Mouse (Mus musculus) CH12.LX (cell line): ENCODE results near the gene Pop4. TPM values are rescaled to one million over a fixed set of nuclear protein-coding genes. Genes with fewer than 3 reads are reported as not detected.

Experiments used
- DNase-seq: peaks from one replicate; pipeline ENCODE4 v3.0.0-alpha.2; 2013; ENCODE audit errors: extremely low read depth
- H3K27ac ChIP-seq: 2 replicates; pipeline ENCODE4 v1.5.1; 2012; ENCODE audit warnings: low read depth, mild to moderate bottlenecking, control low read depth, moderate library complexity; ENCODE audit not compliant: insufficient read depth
- H3K27me3 ChIP-seq: replicated peaks from 2 replicates; pipeline ENCODE3; 2012; ENCODE audit warnings: inconsistent platforms
- H3K36me3 ChIP-seq, 2 experiments: replicated peaks in 1 of 2; 2 replicates each; pipeline versions ENCODE3 to v1.6.1; 2012; ENCODE audit warnings: inconsistent platforms in 1 of 2, low read length in 1 of 2, mild to moderate bottlenecking in 1 of 2, mixed read lengths in 1 of 2, moderate library complexity in 1 of 2; ENCODE audit not compliant: control insufficient read depth in 1 of 2, insufficient read depth in 1 of 2
- H3K4me1 ChIP-seq, 2 experiments: 2 replicates each; pipeline ENCODE4 v1.6.1; 2012; ENCODE audit warnings: inconsistent platforms in 1 of 2, moderate library complexity in 1 of 2; ENCODE audit not compliant: insufficient read depth in 2 of 2, control insufficient read depth in 1 of 2
- H3K4me2 ChIP-seq: 2 replicates; pipeline ENCODE4 v1.6.1; 2012; ENCODE audit warnings: low read depth, mild to moderate bottlenecking, control low read depth; ENCODE audit not compliant: poor library complexity, insufficient read depth, severe bottlenecking
- H3K4me3 ChIP-seq, 3 experiments: fragments of 150-350 bp in 1 of 3; sonication (generic) in 1 of 3; replicated peaks in 1 of 3; 2 replicates each; pipeline versions ENCODE3 to v1.5.1; 2011 to 2012; ENCODE audit warnings: low read depth in 2 of 3, low read length in 2 of 3, mild to moderate bottlenecking in 2 of 3, moderate library complexity in 2 of 3, control low read depth in 1 of 3, improper control_type of control experiment in 1 of 3, inconsistent platforms in 1 of 3, mixed read lengths in 1 of 3; ENCODE audit not compliant: poor library complexity in 1 of 3
- H3K79me2 ChIP-seq: replicated peaks from 2 replicates; pipeline ENCODE4 v1.6.1; 2012; ENCODE audit warnings: mild to moderate bottlenecking, moderate library complexity; ENCODE audit not compliant: control insufficient read depth, poor library complexity, insufficient read depth, severe bottlenecking; ENCODE audit errors: extremely low read depth
- H3K9ac ChIP-seq: 2 replicates; pipeline ENCODE4 v1.6.1; 2012; ENCODE audit warnings: low read depth, mild to moderate bottlenecking, control low read depth, moderate library complexity; ENCODE audit not compliant: insufficient read depth
- H3K9me3 ChIP-seq: replicated peaks from 2 replicates; pipeline ENCODE3; 2012; ENCODE audit warnings: low read length, inconsistent platforms, mixed read lengths
- BHLHE40 ChIP-seq: IDR thresholded peaks from 2 replicates; pipeline ENCODE4 v1.6.1; 2011; ENCODE audit warnings: mild to moderate bottlenecking, low read depth, low read length, improper control_type of control experiment
- CHD1 ChIP-seq: IDR thresholded peaks from 2 replicates; pipeline ENCODE4 v1.6.1; 2012; ENCODE audit warnings: low read depth, low read length, improper control_type of control experiment, inconsistent platforms
- CHD2 ChIP-seq: IDR thresholded peaks from 2 replicates; pipeline ENCODE4 v1.6.1; 2011; ENCODE audit warnings: low read length, improper control_type of control experiment
- CTCF ChIP-seq, 2 experiments: IDR thresholded peaks in 1 of 2; conservative IDR thresholded peaks in 1 of 2; 2 replicates each; pipeline ENCODE4 v1.5.1; 2011 to 2012; ENCODE audit warnings: low read depth in 2 of 2, low read length in 2 of 2, improper control_type of control experiment in 1 of 2, inconsistent platforms in 1 of 2, mild to moderate bottlenecking in 1 of 2, moderate library complexity in 1 of 2
- E2F4 ChIP-seq: IDR thresholded peaks from 2 replicates; pipeline ENCODE4 v1.6.1; 2011; ENCODE audit warnings: low read depth, low read length, improper control_type of control experiment; ENCODE audit not compliant: insufficient replicate concordance
- ELF1 ChIP-seq: IDR thresholded peaks from 2 replicates; pipeline ENCODE4 v1.6.1; 2014; ENCODE audit warnings: low read depth, mild to moderate bottlenecking, inconsistent platforms, low read length, improper control_type of control experiment
- EP300 ChIP-seq: IDR thresholded peaks from 2 replicates; pipeline ENCODE4 v1.6.1; 2011; ENCODE audit warnings: low read length, improper control_type of control experiment
- ETS1 ChIP-seq: conservative IDR thresholded peaks from 2 replicates; pipeline ENCODE4 v1.6.1; 2012; ENCODE audit warnings: low read depth, mild to moderate bottlenecking, inconsistent platforms, low read length, improper control_type of control experiment, moderate library complexity
- GABPA ChIP-seq: IDR thresholded peaks from 2 replicates; pipeline ENCODE4 v1.6.1; 2012; ENCODE audit warnings: low read depth, low read length, improper control_type of control experiment, inconsistent platforms; ENCODE audit not compliant: insufficient replicate concordance
- HCFC1 ChIP-seq: IDR thresholded peaks from 2 replicates; pipeline ENCODE4 v1.6.1; 2012; ENCODE audit warnings: low read depth, mild to moderate bottlenecking, inconsistent platforms, low read length, improper control_type of control experiment
- IRF4 ChIP-seq: IDR thresholded peaks from 2 replicates; pipeline ENCODE4 v1.6.1; 2014; ENCODE audit warnings: low read depth, mild to moderate bottlenecking, inconsistent platforms, low read length, improper control_type of control experiment
- JUN ChIP-seq: IDR thresholded peaks from 2 replicates; pipeline ENCODE4 v1.6.1; 2011; ENCODE audit warnings: low read depth, mild to moderate bottlenecking, low read length, improper control_type of control experiment, moderate library complexity; ENCODE audit not compliant: insufficient read depth
- JUND ChIP-seq: conservative IDR thresholded peaks from 2 replicates; pipeline ENCODE4 v1.6.1; 2011; ENCODE audit warnings: low read depth, low read length, improper control_type of control experiment
- KAT2A ChIP-seq: IDR thresholded peaks from 2 replicates; pipeline ENCODE4 v1.6.1; 2012; ENCODE audit warnings: low read length, improper control_type of control experiment, inconsistent platforms; ENCODE audit not compliant: insufficient replicate concordance
- MAFK ChIP-seq: IDR thresholded peaks from 2 replicates; pipeline ENCODE4 v1.6.1; 2011; ENCODE audit warnings: low read length, improper control_type of control experiment; ENCODE audit not compliant: insufficient replicate concordance
- MAX ChIP-seq: IDR thresholded peaks from 2 replicates; pipeline ENCODE4 v1.6.1; 2011; ENCODE audit warnings: low read length, improper control_type of control experiment
- MAZ ChIP-seq: IDR thresholded peaks from 2 replicates; pipeline ENCODE4 v1.6.1; 2012; ENCODE audit warnings: low read depth, mild to moderate bottlenecking, inconsistent platforms, low read length, improper control_type of control experiment, moderate library complexity
- MEF2A ChIP-seq: IDR thresholded peaks from 2 replicates; pipeline ENCODE4 v1.6.1; 2014; ENCODE audit warnings: low read depth, mild to moderate bottlenecking, inconsistent platforms, low read length, improper control_type of control experiment, borderline replicate concordance
- MXI1 ChIP-seq: IDR thresholded peaks from 2 replicates; pipeline ENCODE4 v1.6.1; 2011; ENCODE audit warnings: mild to moderate bottlenecking, low read depth, low read length, improper control_type of control experiment
- MYC ChIP-seq: IDR thresholded peaks from 2 replicates; pipeline ENCODE4 v1.6.1; 2011; ENCODE audit warnings: low read depth, mild to moderate bottlenecking, improper control_type of control experiment, low read length
- NELFE ChIP-seq: IDR thresholded peaks from 2 replicates; pipeline ENCODE4 v1.6.1; 2011; ENCODE audit warnings: low read depth, low read length, improper control_type of control experiment
- NRF1 ChIP-seq: IDR thresholded peaks from 2 replicates; pipeline ENCODE4 v1.6.1; 2014; ENCODE audit warnings: low read depth, mild to moderate bottlenecking, inconsistent platforms, low read length, improper control_type of control experiment, moderate library complexity
- PAX5 ChIP-seq: IDR thresholded peaks from 2 replicates; pipeline ENCODE4 v1.6.1; 2012; ENCODE audit warnings: low read length, inconsistent platforms, mixed read lengths
- POLR2A ChIP-seq: IDR thresholded peaks from 2 replicates; pipeline ENCODE4 v1.6.1; 2011; ENCODE audit warnings: low read depth, mild to moderate bottlenecking, improper control_type of control experiment, low read length
- POLR2AphosphoS2 ChIP-seq: IDR thresholded peaks from 2 replicates; pipeline ENCODE4 v1.6.1; 2011; ENCODE audit warnings: low read depth, low read length, improper control_type of control experiment
- RAD21 ChIP-seq: IDR thresholded peaks from 2 replicates; pipeline ENCODE4 v1.6.1; 2011; ENCODE audit warnings: low read depth, mild to moderate bottlenecking, low read length, improper control_type of control experiment, moderate library complexity
- RCOR1 ChIP-seq: conservative IDR thresholded peaks from 2 replicates; pipeline ENCODE4 v1.6.1; 2012; ENCODE audit warnings: low read depth, mild to moderate bottlenecking, inconsistent platforms, low read length, improper control_type of control experiment
- SIN3A ChIP-seq: IDR thresholded peaks from 2 replicates; pipeline ENCODE4 v1.6.1; 2012; ENCODE audit warnings: low read length, improper control_type of control experiment, inconsistent platforms
- SMC3 ChIP-seq: IDR thresholded peaks from 2 replicates; pipeline ENCODE4 v1.6.1; 2011; ENCODE audit warnings: low read depth, low read length, improper control_type of control experiment
- TBP ChIP-seq: conservative IDR thresholded peaks from 2 replicates; pipeline ENCODE4 v1.6.1; 2011; ENCODE audit warnings: low read depth, low read length, improper control_type of control experiment
- TCF12 ChIP-seq: IDR thresholded peaks from 2 replicates; pipeline ENCODE4 v1.6.1; 2014; ENCODE audit warnings: low read depth, mild to moderate bottlenecking, inconsistent platforms, low read length, improper control_type of control experiment
- UBTF ChIP-seq: IDR thresholded peaks from 2 replicates; pipeline ENCODE4 v1.6.1; 2012; ENCODE audit warnings: low read depth, mild to moderate bottlenecking, inconsistent platforms, low read length, improper control_type of control experiment, moderate library complexity
- USF1 ChIP-seq: IDR thresholded peaks from 2 replicates; pipeline ENCODE4 v1.6.1; 2014; ENCODE audit warnings: low read depth, mild to moderate bottlenecking, inconsistent platforms, low read length, improper control_type of control experiment
- USF2 ChIP-seq: conservative IDR thresholded peaks from 2 replicates; pipeline ENCODE4 v1.6.1; 2011; ENCODE audit warnings: low read depth, low read length, improper control_type of control experiment
- ZC3H11A ChIP-seq: IDR thresholded peaks from 2 replicates; pipeline ENCODE4 v1.6.1; 2012; ENCODE audit warnings: low read depth, mild to moderate bottlenecking, inconsistent platforms, low read length, improper control_type of control experiment
- ZKSCAN1 ChIP-seq: IDR thresholded peaks from 2 replicates; pipeline ENCODE4 v1.6.1; 2012; ENCODE audit warnings: low read depth, inconsistent platforms, low read length, improper control_type of control experiment, borderline replicate concordance
- ZMIZ1 ChIP-seq: IDR thresholded peaks from 2 replicates; pipeline ENCODE4 v1.6.1; 2012; ENCODE audit warnings: low read depth, mild to moderate bottlenecking, inconsistent platforms, low read length, improper control_type of control experiment
- ZNF384 ChIP-seq: IDR thresholded peaks from 2 replicates; pipeline ENCODE4 v1.6.1; 2012; ENCODE audit warnings: low read depth, low read length, improper control_type of control experiment, inconsistent platforms
- dilution Hi-C: fragments of 300-500 bp; cut with MboI; formaldehyde crosslinking; loops from 2 replicates; pipeline ENCODE4 v1.14.3; 2020; ENCODE audit warnings: low sequenced_read_pairs; ENCODE audit not compliant: extremely low pct_unique_long_range_greater_than_20kb, extremely low pct_ligation_motif_present
- in situ Hi-C: fragments of 300-500 bp; cut with MboI; formaldehyde crosslinking; loops from 3 replicates; pipeline ENCODE4 v1.14.3; 2019; ENCODE audit warnings: low sequenced_read_pairs, low pct_ligation_motif_present, low pct_unique_long_range_greater_than_20kb, mixed read lengths
- polyA plus RNA-seq: library from polyadenylated mRNA; unstranded; fragments of >175 nt; gene quantifications from 2 replicates; pipeline ENCODE4 v1.2.1, GENCODE M21; 2012; ENCODE audit warnings: low read depth; ENCODE audit not compliant: insufficient read length
- total RNA-seq, 2 experiments: library from RNA; depleted of rRNA; stranded (reverse); fragments of 300-350 nt in 1 of 2; fragments of >200 nt in 1 of 2; gene quantifications; 2 replicates each; pipeline ENCODE4 v1.2.3; 2012 to 2014

Gene Pop4
- total RNA-seq (2012; rRNA removed) (33.5 and 39.7 TPM in 2 replicates), total RNA-seq (2014; rRNA removed) (64.0 and 73.8 TPM in 2 replicates), polyA plus RNA-seq (50.5 and 63.0 TPM in 2 replicates)

- H3K27me3 ChIP-seq, result no peaks in the 10 kb centered on the region
Measured at GRCm38 (mm10) chr7:38270703-38271510, at the start of gene Pop4. TSS of gene Pop4 (minus strand) at chr7:38271423.

GRCm38 (mm10) chr7:38320641-38321040 is 49.4 kb upstream of the Pop4 start:
- no peaks in the 10 kb centered on the region for H3K9me3 ChIP-seq
- dilution Hi-C loops, result no loop called here
- H3K36me3 ChIP-seq, result no peaks in the 10 kb centered on the region
- H3K9ac ChIP-seq, result no peak overlapping the region
- in situ Hi-C loops, result no loop called here
- peaks cover 5% of the 10 kb centered on the region for H3K27me3 ChIP-seq
- H3K4me1 ChIP-seq, result no peaks in the 10 kb centered on the region
- no peak overlapping the region for H3K4me3 ChIP-seq
- H3K79me2 ChIP-seq, result no peaks in the 10 kb centered on the region
- no peak for DNase-seq
- no peak overlapping the region for H3K27ac ChIP-seq
- no peak overlapping the region for H3K4me2 ChIP-seq
- TF ChIP-seq MAFK (no peak), EP300 (no peak), TCF12 (no peak), USF2 (no peak), POLR2AphosphoS2 (no peak), ELF1 (no peak), PAX5 (no peak), ETS1 (no peak), USF1 (no peak), CTCF (conservative IDR thresholded peaks at IDR 0.05 in 1 of 2, IDR thresholded peaks at IDR 0.05 in 1 of 2; ENCODE audit: low read depth in 2 of 2, low read length in 2 of 2) (no peak), BHLHE40 (no peak), MAZ (no peak), MYC (no peak)

More at GRCm38 (mm10) chr7:38270703-38271510, at the start of gene Pop4:
- Histone ChIP-seq H3K36me3 (peaks cover 21 to 32% of the 10 kb centered on the region in 2 experiments), H3K79me2 (peaks cover 20% of the 10 kb centered on the region), H3K9me3 (no peaks in the 10 kb centered on the region), H3K9ac (peak within 1 kb of the TSS; percentile 75), H3K4me2 (peak within 1 kb of the TSS; percentile 92), H3K27ac (no peak within 1 kb of the TSS)
- dilution Hi-C loops (no loop called here), in situ Hi-C loops (no loop called here)
- peak; percentile 88 for DNase-seq
- TF ChIP-seq ELF1 (peak; percentile 62), POLR2A (peak; percentile 96), CHD2 (no peak), CTCF (conservative IDR thresholded peaks at IDR 0.05 in 1 of 2, IDR thresholded peaks at IDR 0.05 in 1 of 2; ENCODE audit: low read depth in 2 of 2, low read length in 2 of 2) (no peak), MYC (no peak), GABPA (peak; percentile 60), BHLHE40 (0 out of 2 replicates have a peak, but pooled peaks have one; percentile 26), NRF1 (no peak), E2F4 (no peak), IRF4 (peak; percentile 61; the same call in 1 of the 2 replicates), KAT2A (peak; percentile 60; the same call in 1 of the 2 replicates), JUND (no peak), MXI1 (peak; percentile 84; the same call in 1 of the 2 replicates), RAD21 (no peak), ETS1 (0 out of 2 replicates have a peak, but pooled peaks have one; percentile 23), PAX5 (no peak), EP300 (no peak), POLR2AphosphoS2 (peak; percentile 74; the same call in 1 of the 2 replicates), ZMIZ1 (peak; percentile 69; the same call in 1 of the 2 replicates), MAX (peak; percentile 34; the same call in 1 of the 2 replicates), HCFC1 (peak; percentile 90), MAFK (no peak), TCF12 (peak; percentile 84), USF2 (no peak), SIN3A (peak; percentile 93), SMC3 (no peak), MEF2A (0 out of 2 replicates have a peak, but pooled peaks have one; percentile 26), USF1 (no peak), CHD1 (no peak), ZKSCAN1 (no peak), TBP (0 out of 2 replicates have a peak, but pooled peaks have one; percentile 42), JUN (no peak), ZNF384 (no peak), MAZ (no peak), UBTF (no peak), ZC3H11A (no peak), RCOR1 (no peak), NELFE (peak; percentile 93)
- TF ChIP-seq, all 38 proteins: peak for 17
- Histone ChIP-seq H3K4me1 (peaks cover 3 to 23% of the 10 kb centered on the region in 2 experiments), H3K4me3 (peak within 1 kb of the TSS; percentile 72 to 88 (median 85))
